Mouse (Mus musculus): ENCODE measurements at regions not wholly inside any gene's neighbourhood (a gene's known extent, or its start where the extent isn't known, plus 50 kb on each side); places are given as distances from the start of the nearest gene placed in this dataset.

DNA sequence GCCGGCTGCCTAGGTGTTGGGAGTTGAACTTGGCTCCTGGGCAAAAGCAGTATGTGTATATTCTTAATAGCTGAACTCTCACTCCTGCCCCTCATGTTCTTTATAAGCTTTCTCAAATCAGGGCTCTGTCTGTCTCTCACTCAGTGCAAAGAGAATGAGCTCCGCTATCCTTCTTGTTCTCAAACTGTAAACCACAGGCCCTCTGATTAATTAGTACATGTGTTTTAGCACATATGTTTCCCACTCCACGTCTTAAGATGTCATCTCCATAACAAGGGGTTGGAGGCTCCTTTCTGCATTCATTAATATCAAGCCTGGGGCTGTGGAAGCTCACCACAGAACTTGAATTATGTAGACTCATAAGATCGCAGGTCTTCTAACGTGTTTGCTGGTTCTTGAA is 104.7 kb downstream of the Nsun3 start:
- DNase-seq: no peak

DNA sequence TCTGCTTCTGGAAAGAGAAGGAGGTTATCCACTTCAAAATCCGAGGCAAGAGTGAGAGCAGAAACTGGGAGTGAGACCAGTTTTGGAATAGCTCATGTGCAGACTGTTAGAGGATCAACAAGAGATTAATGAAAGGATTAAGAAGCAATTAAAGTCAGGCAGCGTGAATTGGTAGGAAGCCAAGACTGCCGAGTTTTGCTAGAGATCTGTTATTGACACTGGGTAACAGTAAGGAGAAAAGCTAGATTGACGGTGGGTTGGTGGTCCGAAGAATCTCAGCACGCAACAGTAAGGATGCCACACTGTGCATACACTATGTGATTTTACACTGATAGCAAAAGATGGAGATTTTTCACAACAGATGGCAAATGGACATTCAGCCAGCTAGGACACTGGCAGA is 109.8 kb downstream of the Nsun3 start:
- DNase-seq: no peak

DNA sequence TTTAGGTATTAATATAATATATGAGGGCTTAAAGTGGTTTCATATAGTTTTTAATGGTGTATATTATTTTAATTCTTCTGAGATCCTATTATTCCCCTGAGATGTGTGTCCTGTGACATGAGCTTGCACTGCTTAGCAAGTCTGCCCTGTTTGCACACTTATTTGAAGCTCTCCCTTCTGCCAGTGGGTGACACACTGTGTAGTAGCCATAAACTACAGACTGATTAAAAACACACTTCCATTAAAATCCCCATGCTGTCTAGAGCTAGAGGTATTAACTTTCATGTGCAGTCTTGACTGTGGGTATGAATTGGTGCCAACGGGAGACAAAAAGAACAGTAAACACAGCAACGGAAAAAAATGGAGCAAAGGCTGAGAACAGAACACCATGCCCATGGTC is 129.2 kb downstream of the Nsun3 start:
- DNase-seq: no peak

DNA sequence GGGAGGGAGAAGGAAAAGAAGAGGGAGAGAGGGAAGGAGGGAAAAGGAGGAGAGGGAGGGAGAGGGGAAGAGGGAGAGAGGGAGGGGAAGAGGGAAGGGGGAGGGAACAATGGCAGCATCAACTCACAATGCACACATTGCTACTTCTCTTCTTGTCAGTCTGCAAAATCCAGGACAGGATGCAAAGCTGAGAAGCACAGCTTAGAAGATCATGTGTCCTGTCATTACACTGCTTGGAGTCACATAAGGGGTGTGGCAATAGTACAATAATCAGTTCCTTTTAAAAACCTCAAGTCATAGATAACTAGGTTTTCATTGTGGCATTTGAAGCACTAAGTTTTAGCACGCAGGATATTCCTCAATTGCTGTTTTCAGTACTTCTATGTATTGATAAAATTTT is 132.2 kb downstream of the Nsun3 start:
- DNase-seq: no peak

DNA sequence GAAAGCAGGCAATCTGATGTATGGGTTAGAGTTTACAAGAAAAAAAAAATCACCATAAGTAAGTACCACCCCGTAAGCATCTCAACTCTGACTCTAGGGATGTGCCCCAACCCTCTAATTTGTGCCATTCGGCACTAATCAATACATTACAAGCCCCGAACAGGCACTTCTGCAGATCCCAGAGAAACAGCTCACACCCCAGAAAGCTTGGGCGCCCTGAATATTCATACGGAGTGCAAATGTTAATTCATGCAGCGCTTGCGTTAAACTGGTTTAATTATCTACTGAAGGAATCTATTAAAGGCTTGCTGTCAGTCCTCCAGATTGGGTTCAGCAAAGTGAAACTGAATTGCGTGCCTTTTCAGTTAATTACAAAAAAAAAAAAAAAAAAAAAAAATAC is 132.8 kb downstream of the Nsun3 start:
- DNase-seq: no peak

DNA sequence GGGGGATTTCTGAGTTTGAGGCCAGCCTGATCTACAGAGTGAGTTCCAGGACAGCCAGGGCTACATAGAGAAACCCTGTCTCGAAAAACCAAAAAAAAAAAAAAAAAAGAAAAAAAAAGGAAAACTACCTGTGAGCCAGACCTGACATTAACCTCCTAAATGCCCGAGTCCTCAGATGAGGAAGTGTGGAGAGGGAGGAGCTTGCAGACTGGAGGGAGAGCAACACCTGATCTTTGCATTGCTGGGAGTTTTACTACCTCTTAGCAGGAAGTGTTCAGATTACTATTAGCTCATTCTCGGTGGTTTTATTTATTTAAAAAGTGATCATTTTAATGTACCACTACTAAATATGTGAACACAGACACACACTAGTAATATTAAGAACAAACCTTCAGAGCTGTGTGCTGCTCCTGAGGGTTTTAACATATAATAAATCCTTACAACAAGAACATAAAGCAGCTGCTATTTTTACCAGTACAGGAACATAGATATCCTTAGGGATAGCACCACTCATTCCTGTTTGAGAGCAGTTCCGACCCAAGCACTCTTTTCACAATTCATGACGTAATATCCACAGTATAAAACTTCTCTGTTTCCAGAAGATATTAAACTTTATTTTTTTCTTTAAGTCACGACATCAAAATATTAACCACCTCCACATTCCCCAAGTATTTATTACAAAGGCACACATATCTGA is 133.7 kb downstream of the Nsun3 start:
- no peak for DNase-seq

DNA sequence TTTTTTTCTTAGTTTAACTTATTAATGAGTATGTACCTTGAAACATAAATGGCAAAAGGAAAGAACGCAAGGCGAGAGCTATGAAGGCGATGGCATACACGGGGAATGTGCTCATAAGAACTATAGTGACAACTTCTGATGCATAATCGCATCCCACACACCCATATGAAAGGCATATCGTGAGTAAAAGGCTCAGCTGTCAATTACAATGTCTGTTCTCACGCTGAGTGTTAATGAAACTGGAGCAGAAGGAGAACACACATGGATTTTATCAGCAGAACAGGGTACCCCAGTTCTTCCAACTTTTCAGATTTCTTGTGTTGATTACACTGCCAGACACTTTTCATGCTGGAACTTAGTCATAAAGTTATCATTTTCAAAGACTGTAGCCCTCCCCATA is 135.8 kb downstream of the Nsun3 start:
- DNase-seq: no peak

DNA sequence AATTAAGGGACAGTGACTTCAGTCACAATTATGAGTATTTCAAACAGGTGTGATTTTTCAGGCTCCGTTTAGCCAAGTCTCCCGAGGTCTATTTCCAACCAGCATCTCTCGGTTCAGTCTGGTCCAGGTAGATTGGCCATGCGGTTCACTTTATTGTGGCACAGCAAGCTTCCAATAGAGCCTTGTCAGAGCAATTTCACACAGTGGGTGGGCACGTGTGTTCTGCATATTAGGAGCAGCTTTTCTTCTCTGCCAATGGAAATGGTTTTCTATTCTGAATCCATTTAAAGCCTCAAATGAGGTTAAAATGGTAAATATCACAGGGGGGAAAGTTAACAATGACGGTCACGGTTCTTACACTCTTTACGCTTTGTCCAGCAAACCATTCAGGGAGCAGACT is 138.3 kb downstream of the Nsun3 start:
- DNase-seq: no peak

DNA sequence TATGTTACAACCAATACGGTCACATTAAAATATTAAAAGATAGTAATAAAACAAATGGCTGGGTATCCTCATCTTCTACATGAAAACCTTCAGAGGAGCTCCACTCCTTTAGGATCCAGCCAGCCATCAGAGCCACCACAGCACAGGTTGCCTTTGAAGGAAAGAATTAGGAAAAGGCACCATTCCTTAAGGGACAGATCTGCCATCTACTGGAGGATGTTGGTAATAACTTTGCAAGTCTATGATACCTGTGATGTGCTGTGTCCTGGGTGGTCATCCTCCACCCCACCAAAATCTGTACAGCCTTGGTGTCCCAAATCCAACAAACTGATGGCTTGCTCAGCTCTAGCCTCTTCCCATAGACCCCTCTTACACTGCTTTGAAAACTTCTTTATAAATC is 140.5 kb downstream of the Nsun3 start:
- DNase-seq: no peak

DNA sequence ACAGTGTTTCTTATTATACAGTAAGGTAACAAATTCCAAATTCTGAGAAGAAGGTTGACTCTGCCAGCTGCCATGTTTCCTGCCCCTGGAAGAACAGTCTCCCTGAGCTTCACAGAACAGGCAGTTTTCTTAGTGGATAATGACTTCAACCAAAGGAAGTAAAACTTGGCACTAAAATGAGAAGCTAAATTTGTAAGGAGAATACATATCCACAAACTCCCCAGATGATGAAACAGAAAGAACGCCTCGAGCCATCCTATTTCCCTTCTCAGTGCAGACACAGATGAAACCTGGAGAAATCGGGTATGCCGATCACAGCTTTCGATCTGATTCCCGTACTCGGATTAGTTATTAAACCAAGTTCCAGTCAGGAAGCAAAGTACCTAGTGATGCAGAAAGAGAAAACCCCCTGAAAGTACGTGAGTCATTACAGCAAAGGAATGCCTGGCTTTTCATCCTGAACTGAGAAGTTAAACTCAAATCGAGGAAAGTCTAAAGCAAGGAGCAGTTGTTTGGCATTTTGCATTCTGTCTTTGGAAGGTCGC is 143.7 kb downstream of the Nsun3 start:
- no peak for DNase-seq

DNA sequence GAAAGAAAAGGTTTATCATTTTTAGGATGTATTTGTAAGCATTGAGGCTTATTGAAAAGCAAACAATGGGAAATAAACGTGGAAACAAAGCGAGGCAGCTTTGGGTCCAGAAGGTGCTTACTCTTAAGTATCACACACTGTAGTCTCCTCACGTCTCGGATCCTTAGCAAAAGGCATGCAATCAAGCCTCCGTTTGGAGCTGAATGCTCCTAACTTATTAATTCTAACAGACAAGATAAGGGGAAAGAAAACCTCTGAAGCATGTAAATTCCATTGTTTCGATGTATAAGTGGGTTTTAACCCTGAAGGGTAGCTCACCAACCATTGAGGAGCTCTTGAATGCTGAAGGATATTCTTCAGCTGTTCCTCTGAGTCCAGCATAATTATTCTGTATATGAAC is 162.7 kb downstream of the Nsun3 start:
- no peak for DNase-seq

DNA sequence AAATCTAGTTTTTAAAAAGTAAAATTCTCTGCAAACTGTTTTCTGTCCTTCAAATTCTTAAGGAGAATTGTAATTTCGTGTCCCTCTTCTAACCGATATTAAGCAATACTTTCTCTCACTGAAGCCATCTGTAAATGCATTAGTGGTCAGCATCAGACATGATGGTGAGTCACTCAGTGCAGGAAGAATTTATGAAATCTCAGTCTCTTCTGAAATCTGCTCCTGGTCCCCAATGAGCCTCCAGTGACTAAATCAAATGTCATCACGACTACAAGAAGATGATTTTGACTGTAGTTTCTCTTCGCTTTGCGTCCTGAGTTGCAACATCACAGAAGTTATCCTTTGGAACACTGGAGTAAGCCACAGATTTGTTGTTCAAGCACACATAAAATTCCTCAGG is 175.7 kb downstream of the Nsun3 start:
- DNase-seq: no peak

DNA sequence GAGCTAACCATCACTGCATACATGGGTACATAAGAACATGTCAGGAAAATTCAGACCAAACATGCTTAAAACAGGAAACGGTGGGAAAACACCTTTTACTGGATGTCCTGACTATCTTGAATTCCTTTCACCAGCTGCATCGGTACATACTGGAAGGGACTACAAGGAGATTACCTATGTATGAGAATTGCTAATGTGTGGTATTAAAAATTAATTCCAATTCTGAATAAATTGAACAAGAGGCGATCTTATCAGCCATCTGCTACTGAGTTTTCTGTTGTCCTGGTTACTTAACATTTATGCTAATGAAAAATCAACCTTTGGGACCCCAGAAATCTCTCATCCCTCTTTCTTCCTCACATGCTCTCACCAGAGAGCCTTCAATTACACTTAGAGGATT is 178.0 kb downstream of the Nsun3 start:
- no peak for DNase-seq

DNA sequence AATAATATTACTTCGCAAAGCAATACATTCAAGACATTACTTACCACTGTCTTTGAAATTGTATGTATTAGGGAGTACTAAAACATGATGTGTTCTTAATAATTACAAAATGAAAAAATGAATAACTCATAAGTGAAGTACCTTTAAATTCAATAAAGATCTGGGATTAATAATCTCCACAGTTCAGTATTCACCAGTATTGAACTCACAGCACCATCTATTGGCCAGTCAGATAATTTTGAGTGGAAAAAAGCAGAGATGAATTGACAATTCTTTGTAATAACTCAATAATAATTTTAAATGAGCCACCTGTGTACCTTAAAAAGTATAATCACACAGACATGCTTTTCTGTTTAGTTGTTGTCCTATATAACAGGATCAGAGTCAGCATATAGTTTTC is 180.7 kb downstream of the Nsun3 start:
- no peak for DNase-seq

DNA sequence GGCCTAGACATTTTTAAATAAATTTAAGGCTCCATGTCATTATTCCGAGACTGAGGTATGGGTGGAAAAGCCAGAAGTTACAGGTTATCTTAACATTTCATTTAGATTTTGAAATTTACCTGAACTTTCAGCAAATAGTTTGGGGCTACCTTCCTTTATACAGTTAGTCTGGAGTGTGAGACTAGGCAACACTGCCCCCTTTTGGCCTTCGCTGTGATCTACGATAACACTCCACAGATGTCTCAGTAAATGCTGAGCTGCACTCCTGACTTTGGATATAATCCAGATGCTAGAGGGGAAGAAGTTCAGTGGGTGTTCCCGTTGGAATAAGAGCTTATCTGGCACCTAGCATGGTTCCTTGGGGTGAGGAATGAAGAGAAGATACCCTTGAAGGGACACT is 224.6 kb downstream of the Nsun3 start:
- peak; percentile 18 to 35 for DNase-seq

DNA sequence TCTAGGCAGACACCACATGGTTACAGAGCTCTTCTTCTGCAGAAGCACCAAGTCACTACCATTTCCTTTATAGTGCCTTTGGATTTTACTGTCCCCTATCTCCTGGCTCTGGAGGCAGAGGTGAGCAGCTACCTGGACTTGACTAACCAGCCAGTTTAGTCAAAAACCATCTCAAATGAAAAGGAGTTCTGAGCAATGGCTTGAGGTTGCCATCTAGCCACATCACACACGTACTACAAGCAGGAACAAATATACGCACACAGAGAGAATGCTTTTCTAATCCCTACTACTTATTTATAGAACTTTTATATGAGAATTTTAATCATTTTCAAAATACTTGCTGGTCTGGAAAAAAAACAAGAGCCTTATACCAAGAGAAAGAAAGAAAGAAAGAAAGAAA is 243.5 kb downstream of the Nsun3 start:
- no peak for DNase-seq

DNA sequence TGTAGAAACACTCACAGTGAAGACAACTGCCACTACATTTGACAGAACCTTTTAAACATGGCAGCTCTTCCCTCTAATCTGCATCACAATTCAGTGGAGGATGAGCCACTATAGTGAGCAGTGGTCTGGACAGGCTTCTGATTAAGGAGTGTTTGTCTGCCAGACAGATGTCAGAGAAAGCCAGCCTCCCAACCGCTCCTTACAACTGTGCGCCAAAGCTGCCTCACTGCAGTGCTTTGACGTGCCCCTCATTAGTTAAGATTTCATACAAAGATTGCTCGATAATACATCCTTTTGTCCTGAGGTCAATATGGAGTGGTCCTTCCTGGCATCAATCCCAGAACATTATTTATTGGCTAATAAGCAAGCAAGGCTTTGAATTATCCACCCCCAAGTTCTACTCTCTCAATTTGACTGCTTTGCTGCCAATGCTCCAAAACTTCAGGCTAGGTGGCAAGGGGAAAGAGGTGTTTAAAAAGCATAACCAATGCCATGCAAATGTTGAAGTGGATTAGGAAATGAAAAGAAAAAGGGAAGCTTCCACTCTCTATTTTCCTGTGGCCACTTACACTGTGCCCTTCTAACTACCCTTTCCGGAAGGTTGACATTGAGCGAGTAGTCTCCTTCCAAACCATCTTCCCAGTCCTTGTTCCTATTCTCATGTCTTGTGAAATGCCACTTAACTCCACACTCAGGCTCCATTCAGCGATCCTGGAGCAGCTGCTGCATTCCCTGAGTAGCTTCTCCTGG is 248.7 kb downstream of the Nsun3 start:
- DNase-seq: no peak

DNA sequence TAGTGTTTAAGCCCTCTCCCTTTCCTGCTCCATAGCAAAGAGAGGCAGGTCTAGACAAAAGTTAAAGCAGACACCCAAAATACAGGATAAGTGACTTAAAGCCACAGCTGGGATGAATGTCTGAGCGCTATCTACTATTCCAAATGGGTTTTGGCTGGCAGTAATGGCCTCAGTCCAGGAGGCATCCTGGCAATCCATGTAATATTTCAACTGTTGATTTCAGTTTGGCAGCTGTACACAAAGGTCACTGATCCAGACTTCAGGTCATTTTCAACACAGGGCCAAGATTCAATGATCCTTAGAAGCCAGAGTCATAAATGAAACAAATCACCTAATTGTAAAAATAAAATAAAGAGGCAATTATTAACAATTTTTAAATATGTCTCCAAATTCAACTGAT is 277.3 kb downstream of the Nsun3 start:
- peak in 1 of 2 experiments; percentile 3 for DNase-seq

DNA sequence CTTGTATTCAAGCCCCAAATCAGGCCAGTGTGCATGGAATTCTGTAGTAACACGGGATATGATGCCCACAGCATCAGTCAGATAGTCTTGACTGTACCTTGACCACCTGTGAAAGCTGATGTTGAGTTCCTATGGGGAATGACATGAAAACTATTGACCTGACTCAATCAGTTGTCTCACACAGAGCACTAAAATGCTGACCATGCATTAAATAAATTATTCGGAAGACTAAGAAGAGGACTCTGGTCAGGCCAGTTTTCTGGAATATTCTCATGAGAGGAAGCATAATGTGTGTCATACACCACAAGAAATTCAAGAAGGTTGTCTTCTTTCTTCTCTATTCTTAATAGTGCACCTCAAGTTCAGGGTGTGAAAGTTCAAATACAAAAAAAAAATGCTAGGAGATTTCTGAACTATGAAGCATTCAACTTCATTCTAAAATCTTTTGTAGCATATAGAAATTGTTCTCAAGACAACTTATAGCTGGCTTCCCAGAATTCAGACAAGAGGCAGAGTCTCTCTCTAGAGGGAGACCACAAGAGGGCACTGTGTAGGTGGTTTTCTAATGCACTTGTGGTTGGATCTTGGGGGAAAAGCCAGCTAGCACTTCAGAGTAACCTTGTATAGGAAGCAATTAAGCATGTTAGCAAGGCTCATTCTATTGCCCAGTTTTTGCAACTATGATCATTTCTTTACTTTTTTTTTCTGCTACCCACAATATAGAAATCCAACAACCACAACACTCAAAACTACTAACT is 279.7 kb downstream of the Nsun3 start:
- peak in 1 of 2 experiments; percentile 12 for DNase-seq

DNA sequence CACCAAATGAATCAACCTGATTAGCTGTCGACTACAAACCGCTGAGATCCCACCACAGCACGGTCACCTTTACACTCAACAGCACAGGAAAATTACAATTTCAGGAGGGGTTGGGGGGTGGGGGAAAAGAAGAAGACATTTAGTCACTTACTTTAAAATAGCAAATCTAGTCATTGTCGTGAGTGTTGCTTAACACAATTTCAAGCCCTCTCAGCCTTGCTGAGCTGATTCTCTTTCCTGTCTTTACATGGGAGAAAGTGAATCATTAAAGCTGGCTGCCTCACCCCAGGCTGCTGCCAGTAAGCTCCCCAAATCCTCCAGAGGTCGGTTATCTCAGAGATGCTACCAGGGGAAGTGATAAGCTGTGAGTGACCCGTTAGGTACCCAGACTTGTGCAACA is 285.7 kb downstream of the Nsun3 start:
- DNase-seq: no peak

DNA sequence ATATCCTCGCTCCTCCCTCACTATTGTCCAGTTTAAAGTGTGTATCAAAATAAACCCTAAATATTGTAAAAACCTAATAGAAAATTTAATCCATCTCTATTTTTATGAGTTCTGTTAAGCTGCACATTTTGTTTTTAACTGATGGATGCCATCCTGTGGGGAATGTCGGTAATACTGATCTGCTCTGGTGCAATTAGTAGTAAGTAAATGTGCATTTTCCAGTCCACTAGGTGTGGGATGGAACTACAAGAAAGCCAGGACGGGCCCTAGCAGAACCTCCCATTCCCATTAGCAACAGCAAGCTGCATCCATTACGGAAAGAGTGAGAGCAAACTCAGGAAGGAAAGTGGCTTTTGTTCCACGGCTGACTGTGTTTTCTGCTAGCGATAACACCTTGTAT is 286.3 kb downstream of the Nsun3 start:
- DNase-seq: no peak

DNA sequence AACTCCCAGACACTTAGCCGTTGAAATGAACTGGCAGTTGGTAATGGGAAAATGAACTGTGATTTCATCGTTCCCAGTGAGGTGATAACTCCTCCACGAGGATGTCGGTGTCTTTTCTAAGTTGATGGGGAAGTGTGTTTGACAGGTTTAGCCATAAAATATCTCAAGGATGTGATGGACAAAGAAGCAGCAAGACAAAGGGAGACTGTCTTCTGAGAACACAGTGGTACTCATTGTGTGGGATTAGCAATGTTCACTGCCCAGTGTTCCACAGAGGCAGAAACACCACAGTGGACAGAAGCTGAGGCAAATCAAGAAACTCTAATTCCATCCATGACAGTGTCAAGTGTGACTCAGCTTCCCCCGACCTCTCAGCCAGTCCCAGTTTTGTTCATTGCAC is 287.9 kb downstream of the Nsun3 start:
- DNase-seq: no peak

DNA sequence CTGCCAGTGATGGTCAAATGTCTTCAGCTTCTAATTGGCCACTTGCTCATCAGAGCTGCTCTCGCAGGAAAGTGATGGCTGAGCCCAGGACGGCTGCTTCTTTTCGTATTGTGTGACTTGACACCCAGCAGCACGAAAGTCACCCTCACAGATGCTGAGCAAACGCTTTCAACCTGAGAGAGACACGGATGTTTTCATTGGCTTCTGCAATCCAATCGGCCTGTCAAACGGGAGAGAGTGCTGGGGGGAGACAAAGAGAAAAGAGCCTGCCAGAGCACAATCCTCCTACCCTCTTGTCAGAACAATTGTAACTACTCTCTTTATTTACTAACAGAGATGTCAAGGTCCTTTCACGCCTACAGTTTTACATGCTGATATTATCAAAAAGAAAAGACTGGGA is 289.9 kb downstream of the Nsun3 start:
- no peak for DNase-seq
